Mouse (Mus musculus) thymus, postnatal 10 days (tissue): ENCODE measurements around the gene Vmn1r10.

Source experiments
- DNase-seq, 2 experiments: peaks; one replicate each; pipeline ENCODE4 v3.0.0; 2021; ENCODE audit warnings: low spot score in 2 of 2

Vmn1r10 gene

GRCm38 (mm10) chr6:57109154-57109553 lies at the start of gene Vmn1r10:
TSS of gene Vmn1r10 (plus strand) at chr6:57109454.
- no peak for DNase-seq

DNA sequence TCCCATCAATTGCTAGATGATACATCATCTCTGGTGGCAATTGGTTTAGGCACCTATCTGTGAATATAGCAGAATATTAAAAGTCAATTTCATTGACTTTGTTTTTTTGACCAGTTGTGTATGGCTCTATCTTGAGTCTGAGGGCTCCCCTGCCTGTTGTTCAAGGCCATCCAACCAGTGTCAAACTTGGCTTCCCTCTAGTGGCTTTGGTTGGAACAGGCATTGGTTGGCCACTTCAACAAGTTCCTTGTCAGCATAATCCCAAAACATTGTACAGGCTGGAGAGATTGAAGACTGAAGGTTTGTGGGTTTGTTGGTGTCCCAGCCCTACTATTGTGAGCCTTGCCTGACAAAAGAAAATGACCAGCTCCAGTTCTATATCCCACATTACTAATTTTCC lies 45.5 kb upstream of the Vmn1r10 start:
- no peak for DNase-seq

GRCm38 (mm10) chr6:57066487-57066886 lies 42.8 kb upstream of the Vmn1r10 start, which contains the start of gene Vmn1r9:
TSS of gene Vmn1r9 (plus strand) at chr6:57066787.
- no peak for DNase-seq

DNA sequence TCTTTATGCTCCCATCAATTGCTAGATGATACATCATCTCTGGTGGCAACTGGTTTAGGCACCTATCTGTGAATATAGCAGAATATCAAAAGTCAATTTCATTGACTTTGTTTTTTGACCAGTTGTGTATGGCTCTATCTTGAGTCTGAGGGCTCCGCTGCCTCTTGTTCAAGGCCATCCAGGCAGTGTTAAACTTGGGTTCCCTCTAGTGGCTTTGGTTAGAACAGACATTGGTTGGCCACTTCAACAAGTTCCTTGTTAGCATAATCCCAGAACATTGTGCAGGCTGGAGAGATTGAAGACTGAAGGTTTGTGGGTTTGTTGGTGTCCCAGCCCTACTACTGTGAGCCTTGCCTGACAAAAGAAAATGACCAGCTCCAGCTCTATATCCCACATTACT lies 2.9 kb upstream of the Vmn1r10 start:
- DNase-seq = no peak

DNA sequence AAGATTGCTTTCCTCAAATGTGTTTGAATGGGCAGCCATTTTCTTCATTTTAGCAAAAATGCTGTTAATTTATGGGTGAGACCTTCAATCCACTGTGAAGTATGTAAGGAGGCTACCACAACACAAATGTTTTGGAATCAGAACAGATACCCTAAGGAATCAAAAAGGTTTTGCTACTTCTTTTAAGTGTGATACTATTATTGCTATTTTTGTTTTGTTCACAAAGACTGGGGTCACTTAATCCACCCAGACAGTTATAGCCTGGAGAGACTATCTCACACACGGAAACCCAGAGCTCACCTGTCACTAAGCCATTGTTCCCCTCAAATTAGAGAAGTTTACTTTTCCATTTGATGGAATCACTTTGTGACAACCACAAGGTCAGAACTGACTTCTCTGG lies 23.9 kb downstream of the Vmn1r10 start, which contains the start of gene Vmn1r11:
Gene Vmn1r11 (plus strand): TSS at position 301 of the 400 bp plus-strand sequence.
- DNase-seq = no peak

GRCm38 (mm10) chr6:57156619-57157018 lies 47.4 kb downstream of the Vmn1r10 start, which contains the start of gene Vmn1r12:
TSS of gene Vmn1r12 (plus strand) at chr6:57156919.
- no peak for DNase-seq
